9 mouse cellular contexts compared by ENCODE assay signal in the genomic region with DNA sequence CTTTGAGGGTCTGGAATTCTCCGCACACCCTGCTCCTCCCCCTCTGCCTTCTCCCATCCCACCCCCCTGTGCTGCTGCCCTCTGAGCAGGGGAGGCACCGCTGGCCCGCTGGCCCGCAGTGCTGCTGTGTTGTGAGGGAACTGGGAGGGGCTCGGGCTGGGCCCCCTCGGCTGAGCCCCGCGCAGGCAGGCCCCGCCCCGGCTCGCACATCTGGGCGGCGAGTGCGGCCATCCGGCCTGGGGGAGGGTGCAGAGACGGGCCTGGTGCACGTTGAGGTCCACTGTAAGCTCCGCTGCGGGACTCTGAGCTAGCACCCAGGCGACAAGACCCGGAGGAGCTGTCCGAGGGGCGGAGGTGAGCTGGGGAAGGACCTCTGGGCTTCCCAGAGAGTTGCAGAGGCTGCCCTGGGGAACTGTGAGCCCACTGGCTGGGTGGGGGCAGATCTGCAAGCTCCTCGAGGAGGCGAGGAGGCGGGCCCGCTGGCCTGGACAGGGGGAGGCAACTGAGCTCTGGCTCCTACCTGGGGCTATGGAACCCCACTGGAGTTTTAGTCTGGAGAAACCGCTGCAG. TPM values are rescaled to one million over a fixed set of nuclear protein-coding genes. Genes with fewer than 3 reads are reported as not detected.
A peak's percentile ranks its signal among the peaks of the same experiment; 100 is the strongest.
DNase-seq lines count a peak whose midpoint lies in the region; ATAC-seq and TF ChIP-seq lines count a peak whose summit lies in the region.
"Had no signal": no experiment of that assay in that cellular context is flagged by ENCODE, and none has a peak within 500 bp of the region (broad histone marks: within the 10 kb centered on the region; RNA-seq: fewer than 3 reads in every experiment).

A gene (plus strand): TSS at position 120 of the 570 bp plus-strand sequence.

- H3K4me3 ChIP-seq in thymus, adult 2 months (ENCODE audit: control insufficient read depth, insufficient read depth, low read length), result no peak within 1 kb of the TSS
- peak within 1 kb of the TSS; percentile 38 for H3K4me3 ChIP-seq in hindbrain, embryonic 11.5 days (ENCODE audit: low read depth, low read length)
- peak within 1 kb of the TSS; percentile 69 for H3K4me3 ChIP-seq in limb, embryonic 15.5 days
- peak within 1 kb of the TSS; percentile 40 for H3K4me3 ChIP-seq in midbrain, embryonic 14.5 days (replicated peaks; ENCODE audit: low read depth, low read length)

- no peaks in the 10 kb centered on the region for H3K27me3 ChIP-seq in thymus, adult 2 months (ENCODE audit: control insufficient read depth, insufficient read depth, low read length)
- H3K27me3 ChIP-seq in hindbrain, embryonic 11.5 days (ENCODE audit: control insufficient read depth, insufficient read depth, low read length), result no peaks in the 10 kb centered on the region
- H3K27me3 ChIP-seq in limb, embryonic 15.5 days, result no peaks in the 10 kb centered on the region
- no peaks in the 10 kb centered on the region for H3K27me3 ChIP-seq in midbrain, embryonic 14.5 days (ENCODE audit: control insufficient read depth, insufficient read depth, low read length)

- H3K4me2 ChIP-seq in hindbrain, embryonic 11.5 days (replicated peaks; ENCODE audit: low read depth, low read length), result peak within 1 kb of the TSS; percentile 72
- peak within 1 kb of the TSS; percentile 70 for H3K4me2 ChIP-seq in limb, embryonic 15.5 days
- H3K4me2 ChIP-seq in midbrain, embryonic 14.5 days (ENCODE audit: low read length), result peak within 1 kb of the TSS; percentile 86

- 0 out of 2 replicates have a peak, but pooled peaks have one; percentile 20 for TF ChIP-seq CTCF in thymus, adult 2 months (IDR thresholded peaks at IDR 0.05; ENCODE audit: borderline replicate concordance, control insufficient read depth, extremely low read depth, insufficient read depth, low read length, poor library complexity)

- H3K27ac ChIP-seq in thymus, adult 2 months (ENCODE audit: control insufficient read depth, insufficient read depth, low read length), result no peak within 1 kb of the TSS
- peak within 1 kb of the TSS; percentile 24; the same call in 1 of the 2 replicates for H3K27ac ChIP-seq in hindbrain, embryonic 11.5 days (ENCODE audit: low read depth, low read length)
- H3K27ac ChIP-seq in limb, embryonic 15.5 days, result peak within 1 kb of the TSS; percentile 91
- H3K27ac ChIP-seq in midbrain, embryonic 14.5 days (replicated peaks; ENCODE audit: low read depth, low read length), result no peak within 1 kb of the TSS

- no peak for TF ChIP-seq POLR2A in thymus, adult 2 months (IDR thresholded peaks at IDR 0.05; ENCODE audit: control insufficient read depth, extremely low read depth, insufficient read depth, low read length, poor library complexity)

- H3K9me3 ChIP-seq in hindbrain, embryonic 11.5 days (ENCODE audit: control insufficient read depth, low read length), result no peaks in the 10 kb centered on the region
- H3K9me3 ChIP-seq in limb, embryonic 15.5 days, result no peaks in the 10 kb centered on the region
- H3K9me3 ChIP-seq in midbrain, embryonic 14.5 days (ENCODE audit: control insufficient read depth, low read length), result no peaks in the 10 kb centered on the region

- H3K9ac ChIP-seq in hindbrain, embryonic 11.5 days (ENCODE audit: low read depth, low read length), result peak within 1 kb of the TSS; percentile 72
- peak within 1 kb of the TSS; percentile 70 for H3K9ac ChIP-seq in limb, embryonic 15.5 days
- peak within 1 kb of the TSS; percentile 66 for H3K9ac ChIP-seq in midbrain, embryonic 14.5 days (replicated peaks; ENCODE audit: low read length)

- no peaks in the 10 kb centered on the region for H3K36me3 ChIP-seq in thymus, adult 2 months (ENCODE audit: control insufficient read depth, insufficient read depth, low read length)
- H3K36me3 ChIP-seq in hindbrain, embryonic 11.5 days (ENCODE audit: control insufficient read depth, insufficient read depth, low read length), result no peaks in the 10 kb centered on the region
- H3K36me3 ChIP-seq in limb, embryonic 15.5 days, result no peaks in the 10 kb centered on the region; the same call in 1 of the 2 replicates
- H3K36me3 ChIP-seq in midbrain, embryonic 14.5 days (ENCODE audit: control insufficient read depth, insufficient read depth, low read length), result no peaks in the 10 kb centered on the region

- ATAC-seq in hindbrain, embryonic 11.5 days (ENCODE audit: low FRiP score), result peak; percentile 88
- ATAC-seq in limb, embryonic 15.5 days (ENCODE audit: insufficient number of reproducible peaks, low FRiP score, low TSS enrichment, low read depth), result peak; percentile 93
- peak; percentile 79 for ATAC-seq in midbrain, embryonic 14.5 days (ENCODE audit: low FRiP score, low TSS enrichment)

- 8% methylated on average over 28 of the region's 28 CpGs for WGBS in thymus, adult 2 months
- under 1% methylated on average over 28 of the region's 28 CpGs for WGBS in hindbrain, embryonic 11.5 days
- WGBS in limb, embryonic 15.5 days, result under 1% methylated on average over 28 of the region's 28 CpGs
- WGBS in midbrain, embryonic 14.5 days, result 2% methylated on average over 28 of the region's 28 CpGs

- DNase-seq in thymus, adult 2 months, result peak; percentile 32
- DNase-seq in thymus, postnatal 10 days (ENCODE audit: low spot score in 2 of 2), result no peak
- peak; percentile 55 for DNase-seq in gastrocnemius, adult 18-20 months (ENCODE audit: low spot score)
- peak; percentile 73 for DNase-seq in hindbrain, embryonic 11.5 days (ENCODE audit: low spot score)
- DNase-seq in midbrain, embryonic 14.5 days, result peak; percentile 59
- DNase-seq in urinary bladder, postnatal 4 days (ENCODE audit: low spot score in 2 of 2), result peak; percentile 74
- DNase-seq in right cerebral cortex, postnatal 36 days (ENCODE audit: low spot score in 2 of 2), result no peak

- H3K4me1 ChIP-seq in thymus, adult 2 months (replicated peaks; ENCODE audit: control insufficient read depth, insufficient read depth, low read length), result peaks cover 16% of the 10 kb centered on the region
- peaks cover 9% of the 10 kb centered on the region; the same call in 1 of the 2 replicates for H3K4me1 ChIP-seq in hindbrain, embryonic 11.5 days (replicated peaks; ENCODE audit: control insufficient read depth, insufficient read depth, low read length)
- peaks cover 30% of the 10 kb centered on the region for H3K4me1 ChIP-seq in limb, embryonic 15.5 days
- peaks cover 10% of the 10 kb centered on the region for H3K4me1 ChIP-seq in midbrain, embryonic 14.5 days (ENCODE audit: control insufficient read depth, insufficient read depth, low read length)

RNA-seq across cellular contexts. Expression of the gene that starts here (rescaled TPM):
- 3.1 and 3.5 TPM in 2 replicates for polyA plus RNA-seq in thymus, adult 2 months (2012; rRNA removed)
- 10 to 100 TPM in 1 of 2 experiments, 1 to 10 TPM in 1; 8.9 to 14.9 TPM for total RNA-seq in gastrocnemius, adult 18-20 months (2021)
- polyA plus RNA-seq in hindbrain, embryonic 11.5 days (2014; fragmentation: Nextera tagmentation; extraction: Ambion mirVana), result 4.0 and 4.6 TPM in 2 replicates
- 16.0 and 22.0 TPM in 2 replicates for polyA plus RNA-seq in limb, embryonic 15.5 days (2015; fragmentation: Nextera tagmentation; extraction: Ambion mirVana)
- 1.5 and 1.7 TPM in 2 replicates for polyA plus RNA-seq in midbrain, embryonic 14.5 days (2014; fragmentation: Nextera tagmentation; extraction: Ambion mirVana)
- total RNA-seq: neutrophil, adult 5-6 weeks had no signal

Comparison
In these comparisons a context has a peak if more than half of its experiments do, and no peak if none do; other contexts are left out.
1. DNase-seq: peak in thymus, adult 2 months (single experiment), gastrocnemius, adult 18-20 months (single experiment), hindbrain, embryonic 11.5 days (single experiment), midbrain, embryonic 14.5 days (single experiment) and urinary bladder, postnatal 4 days (2 of 2); none in thymus, postnatal 10 days (0 of 2) and right cerebral cortex, postnatal 36 days (0 of 2).
2. H3K27ac ChIP-seq: peak in hindbrain, embryonic 11.5 days (single experiment) and limb, embryonic 15.5 days (single experiment); none in thymus, adult 2 months (single experiment) and midbrain, embryonic 14.5 days (single experiment).
3. Peak in every context shown above with its lines, with median percentiles within 50 percentile points of each other: ATAC-seq, H3K4me2 ChIP-seq and H3K9ac ChIP-seq.